ENCODE assay signal across 12 mouse cellular contexts in the genomic region with DNA sequence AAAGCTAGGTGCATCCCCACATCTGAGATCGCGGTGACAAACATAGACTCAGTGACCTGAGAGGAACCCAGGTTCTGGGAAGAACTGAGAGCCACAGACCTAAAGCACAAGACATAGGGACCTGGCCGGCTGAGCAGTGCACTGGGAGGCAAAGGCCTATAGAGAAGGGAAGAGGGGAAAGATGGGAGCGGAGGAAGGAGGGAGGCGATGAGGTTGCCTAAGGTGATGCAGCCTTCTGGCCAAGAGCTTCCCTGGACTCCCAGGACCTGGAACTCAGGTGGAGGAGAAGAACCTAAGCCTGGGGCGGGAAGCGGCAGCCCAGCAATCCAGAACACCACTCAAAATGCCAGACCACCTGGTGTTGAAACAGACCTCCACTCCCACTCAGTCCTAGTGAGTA. TPM values are rescaled to one million over a fixed set of nuclear protein-coding genes. Genes with fewer than 3 reads are reported as not detected.
DNase-seq lines count a peak whose midpoint lies in the region; ATAC-seq and TF ChIP-seq lines count a peak whose summit lies in the region.
"Had no signal": no experiment of that assay in that cellular context is flagged by ENCODE, and none has a peak within 500 bp of the region (broad histone marks: within the 10 kb centered on the region; RNA-seq: fewer than 3 reads in every experiment).

No protein-coding gene starts in this region.

- 0 out of 2 replicates have a peak overlapping the region, but pooled peaks have one; percentile 0 for H3K4me2 ChIP-seq in forebrain, postnatal 0 days (ENCODE audit: low read depth)
- H3K4me2 ChIP-seq in neural tube, embryonic 14.5 days (ENCODE audit: low read depth, low read length) = peak overlapping the region; percentile 17; the same call in 1 of the 2 replicates
- H3K4me2 ChIP-seq in lung, postnatal 0 days (replicated peaks; ENCODE audit: low read depth, low read length) = no peak overlapping the region
- H3K4me2 ChIP-seq: embryonic facial prominence, embryonic 12.5 days; heart, embryonic 11.5 days had no signal

- H3K4me1 ChIP-seq in forebrain, postnatal 0 days (ENCODE audit: insufficient read depth) = peaks cover 40% of the 10 kb centered on the region
- peaks cover 79% of the 10 kb centered on the region for H3K4me1 ChIP-seq in midbrain, embryonic 10.5 days
- peaks cover 47% of the 10 kb centered on the region for H3K4me1 ChIP-seq in neural tube, embryonic 14.5 days (ENCODE audit: control insufficient read depth, insufficient read depth, low read length)
- peaks cover 6% of the 10 kb centered on the region for H3K4me1 ChIP-seq in lung, postnatal 0 days (ENCODE audit: insufficient read depth, low read depth, low read length)

- no peak for TF ChIP-seq CTCF in forebrain, postnatal 0 days (IDR thresholded peaks at IDR 0.05; ENCODE audit: low read depth)
- TF ChIP-seq CTCF in lung, postnatal 0 days (IDR thresholded peaks at IDR 0.05) = no peak

- ATAC-seq in forebrain, postnatal 0 days = no peak
- no peak for ATAC-seq in neural tube, embryonic 14.5 days (ENCODE audit: low read depth)
- no peak for ATAC-seq in lung, postnatal 0 days
- no peak for ATAC-seq in erythroblast, adult 5-6 weeks (replicated peaks; ENCODE audit: low FRiP score, poor library complexity, severe bottlenecking)

- no peak for TF ChIP-seq EP300 in lung, postnatal 0 days (IDR thresholded peaks at IDR 0.05)

- H3K9me3 ChIP-seq in forebrain, postnatal 0 days (ENCODE audit: low read length) = no peaks in the 10 kb centered on the region
- H3K9me3 ChIP-seq in midbrain, embryonic 10.5 days (replicated peaks) = no peaks in the 10 kb centered on the region
- no peaks in the 10 kb centered on the region for H3K9me3 ChIP-seq in neural tube, embryonic 14.5 days (ENCODE audit: control insufficient read depth, low read length)
- no peaks in the 10 kb centered on the region for H3K9me3 ChIP-seq in lung, postnatal 0 days (ENCODE audit: low read length)
- H3K9me3 ChIP-seq: embryonic facial prominence, embryonic 12.5 days had no signal

- peak overlapping the region; percentile 49 for H3K9ac ChIP-seq in forebrain, postnatal 0 days
- H3K9ac ChIP-seq in neural tube, embryonic 14.5 days (replicated peaks; ENCODE audit: low read depth, low read length) = peak overlapping the region; percentile 41; the same call in 1 of the 2 replicates
- H3K9ac ChIP-seq in lung, postnatal 0 days (replicated peaks; ENCODE audit: low read depth) = no peak overlapping the region
- H3K9ac ChIP-seq: embryonic facial prominence, embryonic 12.5 days had no signal

- H3K4me3 ChIP-seq in forebrain, postnatal 0 days (ENCODE audit: low read depth, low read length) = no peak overlapping the region
- H3K4me3 ChIP-seq in midbrain, embryonic 10.5 days = peak overlapping the region; percentile 35; the same call in 1 of the 2 replicates
- no peak overlapping the region for H3K4me3 ChIP-seq in neural tube, embryonic 14.5 days (ENCODE audit: low read depth, low read length)
- H3K4me3 ChIP-seq in lung, postnatal 0 days (ENCODE audit: low read depth, low read length) = no peak overlapping the region
- H3K4me3 ChIP-seq: embryonic facial prominence, embryonic 12.5 days had no signal

- DNase-seq in heart, adult 11 months = peak; percentile 70
- DNase-seq in heart, postnatal 14 days = no peak
- no peak for DNase-seq in forebrain, postnatal 0 days
- no peak for DNase-seq in midbrain, embryonic 10.5 days (ENCODE audit: low spot score)
- DNase-seq in kidney, adult 8-10 months = no peak
- no peak for DNase-seq in lung, postnatal 0 days (ENCODE audit: low spot score)
- DNase-seq: adrenal gland, adult 2 months; thymus, postnatal 25 days had no signal

- no peaks in the 10 kb centered on the region for H3K27me3 ChIP-seq in forebrain, postnatal 0 days (ENCODE audit: insufficient read depth, low read length)
- peaks cover 100% of the 10 kb centered on the region for H3K27me3 ChIP-seq in midbrain, embryonic 10.5 days (ENCODE audit: low read depth, poor library complexity, severe bottlenecking)
- no peaks in the 10 kb centered on the region; the same call in 1 of the 2 replicates for H3K27me3 ChIP-seq in neural tube, embryonic 14.5 days (ENCODE audit: control insufficient read depth, insufficient read depth, low read length)
- peaks cover 69% of the 10 kb centered on the region for H3K27me3 ChIP-seq in lung, postnatal 0 days (replicated peaks; ENCODE audit: insufficient read depth, low read length)

- intact Hi-C loops in heart, postnatal 14 days (cut with DNase I) = no loop called here

- peak overlapping the region; percentile 90 for H3K27ac ChIP-seq in forebrain, postnatal 0 days (ENCODE audit: low read depth, low read length)
- peak overlapping the region; percentile 88 for H3K27ac ChIP-seq in midbrain, embryonic 10.5 days (replicated peaks)
- peak overlapping the region; percentile 95 for H3K27ac ChIP-seq in neural tube, embryonic 14.5 days (ENCODE audit: low read depth, low read length)
- no peak overlapping the region for H3K27ac ChIP-seq in lung, postnatal 0 days (ENCODE audit: low read length)
- H3K27ac ChIP-seq: embryonic facial prominence, embryonic 12.5 days had no signal

- 20% methylated on average over 7 of the region's 7 CpGs for WGBS in forebrain, postnatal 0 days
- WGBS in midbrain, embryonic 10.5 days = 3% methylated on average over 7 of the region's 7 CpGs
- 7% methylated on average over 7 of the region's 7 CpGs for WGBS in neural tube, embryonic 14.5 days
- WGBS in lung, postnatal 0 days = 9% methylated on average over 7 of the region's 7 CpGs

- no peaks in the 10 kb centered on the region for H3K36me3 ChIP-seq in forebrain, postnatal 0 days (ENCODE audit: insufficient read depth)
- H3K36me3 ChIP-seq in midbrain, embryonic 10.5 days = no peaks in the 10 kb centered on the region
- H3K36me3 ChIP-seq in neural tube, embryonic 14.5 days (ENCODE audit: control insufficient read depth, insufficient read depth, low read length) = no peaks in the 10 kb centered on the region
- no peaks in the 10 kb centered on the region for H3K36me3 ChIP-seq in lung, postnatal 0 days (ENCODE audit: insufficient read depth, low read length)
- H3K36me3 ChIP-seq: embryonic facial prominence, embryonic 12.5 days had no signal

RNA-seq across cellular contexts. Expression of gene Calcoco1, which starts 22.4 kb away (rescaled TPM):
- 100 to 1,000 TPM in 1 of 2 experiments, 10 to 100 TPM in 1; 89.5 to 104 TPM for total RNA-seq in heart, postnatal 14 days (2021)
- total RNA-seq in forebrain, postnatal 0 days (2014; rRNA removed) = 42.6 and 47.1 TPM in 2 replicates
- polyA plus RNA-seq in forebrain, postnatal 0 days (2015; fragmentation: Nextera tagmentation; extraction: Ambion mirVana) = 33.5 and 36.9 TPM in 2 replicates
- 26.0 and 31.1 TPM in 2 replicates for polyA plus RNA-seq in midbrain, embryonic 10.5 days (2016; fragmentation: Nextera tagmentation; extraction: Ambion mirVana)
- 23.5 and 29.3 TPM in 2 replicates for polyA plus RNA-seq in neural tube, embryonic 14.5 days (2014; fragmentation: Nextera tagmentation; extraction: Ambion mirVana)
- 92.3 and 99.4 TPM in 2 replicates for polyA plus RNA-seq in lung, postnatal 0 days (2015; fragmentation: Nextera tagmentation; extraction: Ambion mirVana)
- total RNA-seq in erythroblast, adult 5-6 weeks (2015; ENCODE audit: low replicate concordance) = 122 and 194 TPM in 2 replicates
- 216 and 452 TPM in 2 replicates for total RNA-seq in erythroblast, adult 5-6 weeks (2017; ENCODE audit: low replicate concordance)
